Mouse (Mus musculus) MEL (cell line): ENCODE data around the gene Iscu.

Experiments used
- CTCF ChIP-seq, 3 experiments: IDR thresholded peaks in 2 of 3; conservative IDR thresholded peaks in 1 of 3; 2 replicates each; pipeline ENCODE4 v1.5.1; 2011 to 2012; ENCODE audit warnings: low read length in 3 of 3, low read depth in 2 of 3, mild to moderate bottlenecking in 2 of 3, improper control_type of control experiment in 1 of 3, inconsistent platforms in 1 of 3, mixed read lengths in 1 of 3, moderate library complexity in 1 of 3; ENCODE audit not compliant: control insufficient read depth in 1 of 3, insufficient read depth in 1 of 3, poor library complexity in 1 of 3, severe bottlenecking in 1 of 3
- EP300 ChIP-seq, 2 experiments: IDR thresholded peaks; 2 replicates each; pipeline ENCODE4 v1.6.1; 2011; ENCODE audit warnings: improper control_type of control experiment in 2 of 2, low read length in 2 of 2, low read depth in 1 of 2, mild to moderate bottlenecking in 1 of 2
- HCFC1 ChIP-seq: IDR thresholded peaks from 2 replicates; pipeline ENCODE4 v1.6.1; 2012; ENCODE audit warnings: low read depth, mild to moderate bottlenecking, inconsistent platforms, low read length, improper control_type of control experiment, moderate library complexity
- POLR2A ChIP-seq, 2 experiments: IDR thresholded peaks; 2 replicates each; pipeline ENCODE4 v1.6.1; 2011 to 2012; ENCODE audit warnings: low read length in 2 of 2, mild to moderate bottlenecking in 2 of 2, control low read depth in 1 of 2, improper control_type of control experiment in 1 of 2, low read depth in 1 of 2, moderate library complexity in 1 of 2; ENCODE audit not compliant: control insufficient read depth in 1 of 2, insufficient read depth in 1 of 2, poor library complexity in 1 of 2
- POLR2AphosphoS2 ChIP-seq: IDR thresholded peaks from 2 replicates; pipeline ENCODE4 v1.6.1; 2011; ENCODE audit warnings: low read length, improper control_type of control experiment
- POLR2AphosphoS5 ChIP-seq: IDR thresholded peaks from 2 replicates; pipeline ENCODE4 v1.6.1; 2012; ENCODE audit warnings: low read depth, borderline replicate concordance, mild to moderate bottlenecking, inconsistent platforms, low read length, moderate library complexity, mixed read lengths
- USF2 ChIP-seq, 2 experiments: IDR thresholded peaks; 2 replicates each; pipeline ENCODE4 v1.6.1; 2011 to 2012; ENCODE audit warnings: improper control_type of control experiment in 2 of 2, low read length in 2 of 2, borderline replicate concordance in 1 of 2, inconsistent platforms in 1 of 2, low read depth in 1 of 2, mild to moderate bottlenecking in 1 of 2; ENCODE audit not compliant: insufficient read depth in 1 of 2
- ZC3H11A ChIP-seq: IDR thresholded peaks from 2 replicates; pipeline ENCODE4 v1.6.1; 2012; ENCODE audit warnings: low read depth, mild to moderate bottlenecking, inconsistent platforms, low read length, improper control_type of control experiment

DNA sequence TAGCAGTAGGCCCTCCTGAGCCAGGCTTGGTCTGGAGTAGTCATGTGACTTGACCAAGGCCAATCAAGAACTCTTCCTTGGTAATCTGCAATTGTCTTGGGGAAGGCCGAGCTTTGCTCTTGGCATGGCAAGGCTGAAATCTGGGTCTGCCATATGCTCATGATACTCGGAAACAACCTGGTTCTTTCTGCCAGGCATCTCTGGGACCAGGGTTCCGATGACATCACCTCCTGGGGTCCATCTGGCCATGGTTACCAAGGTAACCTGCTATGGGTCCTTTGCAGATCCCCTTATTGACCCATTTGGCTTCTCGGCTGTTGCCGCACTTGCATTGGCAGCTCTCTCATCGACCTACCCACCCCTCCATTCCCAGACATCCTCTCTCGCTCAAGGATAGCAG is 44.5 kb upstream of the Iscu start:
- TF ChIP-seq HCFC1 (no peak), USF2 (IDR thresholded peaks at IDR 0.05; ENCODE audit: borderline replicate concordance in 1 of 2, insufficient read depth in 1 of 2, low read depth in 1 of 2, low read length in 2 of 2) (no peak), POLR2AphosphoS5 (no peak), POLR2AphosphoS2 (no peak), CTCF (IDR thresholded peaks at IDR 0.05 in 2 of 3, conservative IDR thresholded peaks at IDR 0.05 in 1 of 3; ENCODE audit: control insufficient read depth in 1 of 3, insufficient read depth in 1 of 3, low read depth in 2 of 3, low read length in 3 of 3, poor library complexity in 1 of 3, severe bottlenecking in 1 of 3) (no peak), ZC3H11A (no peak), POLR2A (IDR thresholded peaks at IDR 0.05; ENCODE audit: control insufficient read depth in 1 of 2, insufficient read depth in 1 of 2, low read depth in 1 of 2, low read length in 2 of 2, poor library complexity in 1 of 2) (no peak), EP300 (IDR thresholded peaks at IDR 0.05; ENCODE audit: low read depth in 1 of 2, low read length in 2 of 2) (no peak)
